Mouse (Mus musculus) kidney, embryonic 15.5 days (tissue): Measurements from ENCODE around the gene Lrp1. TPM values are rescaled to one million over a fixed set of nuclear protein-coding genes. Genes with fewer than 3 reads are reported as not detected.
A peak's percentile ranks its signal among the peaks of the same experiment; 100 is the strongest.

Experiments
- ATAC-seq: fragments of 200-750 bp; cut with Nextera tagmentation; replicated peaks from 2 replicates; pipeline ENCODE4 v1.8.0; 2017; ENCODE audit warnings: moderate TSS enrichment; ENCODE audit not compliant: low FRiP score
- H3K27ac ChIP-seq: fragments of 300-500 bp; sonication (generic); 2 replicates; pipeline ENCODE4 v1.5.1; 2015; ENCODE audit warnings: mild to moderate bottlenecking, inconsistent platforms
- H3K27me3 ChIP-seq: fragments of 300-500 bp; sonication (generic); 2 replicates; pipeline ENCODE4 v1.6.1; 2015; ENCODE audit warnings: inconsistent platforms
- H3K36me3 ChIP-seq: fragments of 300-500 bp; sonication (generic); 2 replicates; pipeline ENCODE4 v1.6.1; 2015; ENCODE audit warnings: inconsistent platforms
- H3K4me1 ChIP-seq: fragments of 300-500 bp; sonication (generic); 2 replicates; pipeline ENCODE4 v1.6.1; 2015; ENCODE audit warnings: inconsistent platforms
- H3K4me2 ChIP-seq: fragments of 300-500 bp; sonication (generic); 2 replicates; pipeline ENCODE4 v1.6.1; 2015; ENCODE audit warnings: moderate library complexity, mild to moderate bottlenecking, inconsistent platforms
- H3K4me3 ChIP-seq: fragments of 300-500 bp; sonication (generic); replicated peaks from 2 replicates; pipeline ENCODE4 v1.5.1; 2015; ENCODE audit warnings: mild to moderate bottlenecking, inconsistent platforms
- H3K9ac ChIP-seq: fragments of 300-500 bp; sonication (generic); 2 replicates; pipeline ENCODE4 v1.6.1; 2015; ENCODE audit warnings: mild to moderate bottlenecking, inconsistent platforms
- H3K9me3 ChIP-seq: fragments of 300-500 bp; sonication (generic); replicated peaks from 2 replicates; pipeline ENCODE4 v1.6.1; 2016; ENCODE audit warnings: inconsistent platforms
- WGBS: fragments of 180-500 bp; shearing (Covaris S2); methylation state at CpG from one replicate; pipeline ENCODE4 v1.1.7; 2015; ENCODE audit warnings: mixed read lengths; 5-methylcytosine and 5-hydroxymethylcytosine counted together
- polyA plus RNA-seq: library from polyadenylated mRNA; unstranded; fragments of >200 nt; fragmentation: Nextera tagmentation; extraction: Ambion mirVana; gene quantifications from 2 replicates; pipeline ENCODE4 v1.2.1, GENCODE M21; 2015

Lrp1 gene
- polyA plus RNA-seq, 1 experiment from 2014 or later, result 65.0 TPM

- Histone ChIP-seq H3K27ac (no peak overlapping the region), H3K9me3 (no peaks in the 10 kb centered on the region), H3K4me1 (peaks cover 15% of the 10 kb centered on the region), H3K36me3 (peaks cover 99% of the 10 kb centered on the region), H3K4me3 (no peak overlapping the region), H3K4me2 (no peak overlapping the region), H3K27me3 (no peaks in the 10 kb centered on the region), H3K9ac (no peak overlapping the region)
- ATAC-seq, result no peak
- WGBS, result 90% methylated on average over 13 of the region's 13 CpGs
Observed at GRCm38 (mm10) chr10:127557397-127557796, 63.6 kb downstream of the Lrp1 start.

GRCm38 (mm10) chr10:127555703-127556102, 65.2 kb downstream of the Lrp1 start:
- Histone ChIP-seq H3K4me2 (no peak overlapping the region), H3K9ac (no peak overlapping the region), H3K36me3 (peaks cover 96% of the 10 kb centered on the region), H3K27ac (no peak overlapping the region), H3K4me3 (no peak overlapping the region), H3K4me1 (peaks cover 4% of the 10 kb centered on the region; the same call in 1 of the 2 replicates), H3K9me3 (no peaks in the 10 kb centered on the region), H3K27me3 (no peaks in the 10 kb centered on the region)
- ATAC-seq, result no peak
- WGBS, result 67% methylated on average over 18 of the region's 18 CpGs

GRCm38 (mm10) chr10:127549892-127550291, 71.1 kb downstream of the Lrp1 start:
- 79% methylated on average over 17 of the region's 17 CpGs for WGBS
- Histone ChIP-seq H3K9me3 (no peaks in the 10 kb centered on the region), H3K4me3 (no peak overlapping the region), H3K36me3 (peaks cover 95% of the 10 kb centered on the region), H3K4me2 (no peak overlapping the region), H3K9ac (no peak overlapping the region), H3K27me3 (no peaks in the 10 kb centered on the region), H3K27ac (no peak overlapping the region), H3K4me1 (no peaks in the 10 kb centered on the region)
- no peak for ATAC-seq

GRCm38 (mm10) chr10:127548236-127548635, 72.7 kb downstream of the Lrp1 start:
- Histone ChIP-seq H3K9me3 (no peaks in the 10 kb centered on the region), H3K4me3 (no peak overlapping the region), H3K9ac (no peak overlapping the region), H3K36me3 (peaks cover 93% of the 10 kb centered on the region), H3K4me2 (no peak overlapping the region), H3K27me3 (no peaks in the 10 kb centered on the region), H3K4me1 (no peaks in the 10 kb centered on the region), H3K27ac (no peak overlapping the region)
- no peak for ATAC-seq
- 95% methylated on average over 15 of the region's 15 CpGs for WGBS

- 0 out of 2 replicates have a peak, but pooled peaks cover 2% of the 10 kb centered on the region for H3K4me1 ChIP-seq
- H3K4me3 ChIP-seq, result no peak overlapping the region
- no peaks in the 10 kb centered on the region for H3K27me3 ChIP-seq
- H3K4me2 ChIP-seq, result no peak overlapping the region
- WGBS, result 89% methylated on average over 7 of the region's 7 CpGs
- H3K36me3 ChIP-seq, result peaks cover 91% of the 10 kb centered on the region
- ATAC-seq, result no peak
- no peak overlapping the region for H3K27ac ChIP-seq
- H3K9me3 ChIP-seq, result no peaks in the 10 kb centered on the region
- H3K9ac ChIP-seq, result no peak overlapping the region
Observed at GRCm38 (mm10) chr10:127546505-127546904, 74.4 kb downstream of the Lrp1 start.

- Histone ChIP-seq H3K27me3 (0 out of 2 replicates have a peak, but pooled peaks cover 8% of the 10 kb centered on the region), H3K4me2 (no peak overlapping the region), H3K9ac (no peak overlapping the region), H3K27ac (no peak overlapping the region), H3K4me1 (0 out of 2 replicates have a peak, but pooled peaks cover 6% of the 10 kb centered on the region), H3K36me3 (peaks cover 92% of the 10 kb centered on the region), H3K4me3 (no peak overlapping the region), H3K9me3 (no peaks in the 10 kb centered on the region)
- no peak for ATAC-seq
- 87% methylated on average over 20 of the region's 20 CpGs for WGBS
Observed at GRCm38 (mm10) chr10:127544375-127544774, 76.6 kb downstream of the Lrp1 start.

- H3K36me3 ChIP-seq, result peaks cover 92% of the 10 kb centered on the region
- no peak overlapping the region for H3K4me2 ChIP-seq
- H3K4me3 ChIP-seq, result no peak overlapping the region
- no peak for ATAC-seq
- H3K9ac ChIP-seq, result no peak overlapping the region
- 0 out of 2 replicates have a peak, but pooled peaks cover 8% of the 10 kb centered on the region for H3K27me3 ChIP-seq
- no peaks in the 10 kb centered on the region for H3K9me3 ChIP-seq
- H3K4me1 ChIP-seq, result 0 out of 2 replicates have a peak, but pooled peaks cover 6% of the 10 kb centered on the region
- WGBS, result 62% methylated on average over 3 of the region's 3 CpGs
- H3K27ac ChIP-seq, result no peak overlapping the region
Observed at GRCm38 (mm10) chr10:127543916-127544315, 77.0 kb downstream of the Lrp1 start.

GRCm38 (mm10) chr10:127542720-127543119, 78.2 kb downstream of the Lrp1 start:
- 54% methylated on average over 6 of the region's 6 CpGs for WGBS
- Histone ChIP-seq H3K36me3 (peaks cover 87% of the 10 kb centered on the region), H3K4me1 (0 out of 2 replicates have a peak, but pooled peaks cover 6% of the 10 kb centered on the region), H3K9ac (no peak overlapping the region), H3K9me3 (no peaks in the 10 kb centered on the region), H3K27ac (no peak overlapping the region), H3K4me3 (no peak overlapping the region), H3K4me2 (no peak overlapping the region), H3K27me3 (0 out of 2 replicates have a peak, but pooled peaks cover 8% of the 10 kb centered on the region)
- no peak for ATAC-seq

GRCm38 (mm10) chr10:127542084-127542483, 78.9 kb downstream of the Lrp1 start:
- Histone ChIP-seq H3K4me2 (no peak overlapping the region), H3K4me3 (no peak overlapping the region), H3K4me1 (0 out of 2 replicates have a peak, but pooled peaks cover 6% of the 10 kb centered on the region), H3K27ac (no peak overlapping the region), H3K36me3 (peaks cover 81% of the 10 kb centered on the region), H3K9ac (no peak overlapping the region), H3K27me3 (peaks cover 10% of the 10 kb centered on the region), H3K9me3 (no peaks in the 10 kb centered on the region)
- no peak for ATAC-seq
- WGBS, result 64% methylated on average over 13 of the region's 13 CpGs

- H3K9me3 ChIP-seq, result no peaks in the 10 kb centered on the region
- no peak for ATAC-seq
- peaks cover 16% of the 10 kb centered on the region for H3K27me3 ChIP-seq
- H3K9ac ChIP-seq, result no peak overlapping the region
- peaks cover 75% of the 10 kb centered on the region for H3K36me3 ChIP-seq
- no peak overlapping the region for H3K4me3 ChIP-seq
- H3K27ac ChIP-seq, result no peak overlapping the region
- H3K4me2 ChIP-seq, result no peak overlapping the region
- H3K4me1 ChIP-seq, result 0 out of 2 replicates have a peak, but pooled peaks cover 6% of the 10 kb centered on the region
- WGBS, result 92% methylated on average over 8 of the region's 8 CpGs
Observed at GRCm38 (mm10) chr10:127541510-127541909, 79.4 kb downstream of the Lrp1 start.

GRCm38 (mm10) chr10:127537854-127538583, 82.9 kb downstream of the Lrp1 start:
- Histone ChIP-seq H3K27me3 (peaks cover 51% of the 10 kb centered on the region), H3K4me1 (peaks cover 30% of the 10 kb centered on the region), H3K4me3 (no peak overlapping the region), H3K4me2 (no peak overlapping the region), H3K36me3 (peaks cover 43% of the 10 kb centered on the region), H3K9me3 (no peaks in the 10 kb centered on the region), H3K27ac (no peak overlapping the region), H3K9ac (no peak overlapping the region)
- WGBS, result 29% methylated on average over 7 of the region's 7 CpGs
- peak; percentile 19; the same call in 1 of the 2 replicates for ATAC-seq

GRCm38 (mm10) chr10:127536586-127537314, 84.2 kb downstream of the Lrp1 start:
- no peak overlapping the region for H3K4me3 ChIP-seq
- H3K4me2 ChIP-seq, result no peak overlapping the region
- no peak overlapping the region for H3K27ac ChIP-seq
- H3K9me3 ChIP-seq, result no peaks in the 10 kb centered on the region
- 10% methylated on average over 8 of the region's 8 CpGs for WGBS
- peaks cover 30% of the 10 kb centered on the region for H3K36me3 ChIP-seq
- H3K4me1 ChIP-seq, result peaks cover 27% of the 10 kb centered on the region
- peaks cover 63% of the 10 kb centered on the region for H3K27me3 ChIP-seq
- H3K9ac ChIP-seq, result no peak overlapping the region
- ATAC-seq, result no peak
